Mouse (Mus musculus) neural tube, embryonic 10.5 days (tissue): ENCODE results near the gene Cbfa2t3.

ENCODE experiments used
- DNase-seq: peaks from one replicate; pipeline ENCODE4 v3.0.0-alpha.2; 2017; ENCODE audit warnings: low spot score; ENCODE audit errors: extremely low spot score

Cbfa2t3 gene

DNA sequence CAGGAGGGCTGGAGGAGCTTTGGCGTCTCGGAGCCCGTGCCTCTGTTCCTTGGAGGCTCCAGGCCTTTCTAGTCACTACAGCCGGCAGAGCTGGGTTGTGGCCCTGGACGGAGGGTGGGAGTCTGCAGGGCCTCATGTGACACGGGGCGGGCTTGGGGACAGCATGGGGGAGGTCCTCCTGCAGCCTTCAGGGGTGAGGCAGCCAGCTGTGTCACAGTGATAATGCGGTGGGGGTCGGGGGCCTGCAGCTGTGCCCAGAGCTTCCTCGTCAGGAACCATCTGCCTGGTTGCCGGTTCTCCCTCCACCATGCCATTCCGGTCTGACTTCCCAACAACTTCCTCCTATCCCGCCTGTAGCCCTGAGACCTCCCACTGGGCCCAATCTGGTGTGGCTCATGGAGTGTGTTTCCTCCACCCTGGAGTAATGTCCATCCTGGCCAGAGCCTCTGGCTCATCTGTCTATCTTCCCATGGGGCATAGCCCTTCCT lies at the start of gene Cbfa2t3:
Gene Cbfa2t3 (minus strand): TSS at position 105 of the 488 bp plus-strand sequence.
- DNase-seq, result no peak

DNA sequence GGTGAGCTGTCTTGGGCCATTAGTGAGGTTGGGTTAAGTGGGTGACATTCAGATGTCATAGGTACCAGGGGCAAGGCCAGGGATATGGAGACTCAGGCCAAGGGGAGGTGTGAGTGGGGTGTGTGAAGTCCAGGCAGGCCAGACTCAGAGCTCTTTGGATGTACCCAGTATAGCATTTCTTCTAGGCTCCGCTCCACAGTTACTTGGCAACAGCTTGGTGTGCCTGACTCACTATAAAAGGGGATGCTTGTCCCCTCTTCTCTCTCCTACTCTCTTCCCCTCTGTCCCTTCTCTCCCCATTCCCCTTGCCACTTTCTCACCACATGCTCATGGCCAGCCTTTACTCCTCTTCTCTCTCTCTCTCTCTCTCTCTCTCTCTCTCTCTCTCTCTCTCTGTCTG lies 48.9 kb upstream of the Cbfa2t3 start:
- no peak for DNase-seq

DNA sequence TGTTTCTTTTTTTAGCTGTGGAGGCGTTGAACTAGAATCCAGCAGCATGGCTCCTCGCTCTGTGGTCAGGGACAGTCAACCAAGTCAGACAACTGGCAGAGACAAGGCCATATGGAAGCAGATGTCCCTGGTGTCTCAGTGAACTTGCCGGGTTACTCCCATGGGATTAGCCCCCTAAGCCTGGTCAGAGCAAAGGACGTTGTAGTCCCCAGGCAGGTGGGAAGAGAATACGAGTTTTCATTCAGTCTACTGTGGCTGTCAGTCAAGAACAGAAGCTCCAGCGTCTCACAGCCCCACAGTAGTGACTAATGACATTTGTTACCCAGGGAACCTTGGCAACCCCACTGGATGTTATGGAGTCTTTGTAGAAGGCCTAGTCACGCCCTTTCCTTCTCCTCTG lies 47.5 kb upstream of the Cbfa2t3 start:
- no peak for DNase-seq

DNA sequence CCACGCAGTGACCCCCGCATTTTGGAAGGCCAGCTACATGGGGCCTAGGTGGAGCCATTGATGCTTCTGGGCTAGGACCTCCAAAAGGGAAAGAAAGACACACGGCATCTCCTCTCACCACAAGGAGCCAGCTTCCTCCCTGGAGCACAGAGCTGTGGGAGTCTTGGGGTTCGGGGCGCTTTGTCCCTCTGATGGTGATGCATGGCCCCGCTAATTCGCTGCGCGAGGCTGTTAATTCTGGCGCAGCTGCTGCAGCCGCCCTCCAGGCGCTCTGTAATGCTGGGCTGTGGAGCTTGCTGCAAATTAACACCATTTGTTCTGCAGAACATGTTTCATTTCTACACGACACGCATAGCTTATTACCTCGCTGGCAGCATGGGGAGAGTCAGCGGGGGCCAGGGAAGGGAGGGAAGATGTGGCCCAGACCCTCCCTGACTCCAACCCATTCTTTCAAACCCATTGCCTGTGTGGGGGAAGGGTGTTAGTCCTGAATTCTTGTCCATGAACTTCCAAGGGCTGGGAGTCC lies 46.9 kb upstream of the Cbfa2t3 start:
- DNase-seq, result peak; percentile 42

DNA sequence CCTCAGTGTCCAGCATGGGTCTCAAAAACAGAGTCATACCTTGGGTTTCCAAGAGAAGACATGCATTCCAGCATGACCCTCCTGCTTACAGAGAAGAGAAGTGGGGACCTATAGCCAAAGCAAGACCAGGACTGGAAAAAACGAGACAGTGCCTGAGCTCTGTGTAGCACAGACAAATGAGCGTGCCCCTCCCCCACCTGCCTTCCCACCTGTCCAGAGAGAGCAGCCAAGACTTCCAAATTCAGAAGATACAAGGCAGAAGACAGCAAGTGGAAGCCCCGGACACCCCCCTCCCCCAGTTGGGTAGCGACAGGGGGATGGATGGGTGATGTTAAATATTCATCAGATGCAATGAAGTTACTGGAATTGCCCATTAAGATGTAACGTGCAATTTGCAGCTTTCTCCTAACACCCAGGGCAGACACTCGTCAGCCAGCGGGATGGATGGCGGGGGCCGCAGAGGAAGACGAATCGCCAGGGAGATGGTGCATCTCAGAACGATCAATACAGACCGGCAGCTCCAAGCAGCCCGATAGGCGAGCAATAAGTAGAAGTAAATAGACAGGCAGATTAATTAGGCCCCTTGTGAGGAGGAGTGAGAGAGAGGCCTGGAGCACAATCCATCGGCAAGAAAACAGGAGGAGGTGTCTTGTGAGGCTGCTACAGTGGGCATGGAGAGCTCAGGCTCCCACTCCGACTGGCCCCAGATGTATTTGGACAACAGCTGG lies 46.3 kb upstream of the Cbfa2t3 start:
- DNase-seq, result no peak

DNA sequence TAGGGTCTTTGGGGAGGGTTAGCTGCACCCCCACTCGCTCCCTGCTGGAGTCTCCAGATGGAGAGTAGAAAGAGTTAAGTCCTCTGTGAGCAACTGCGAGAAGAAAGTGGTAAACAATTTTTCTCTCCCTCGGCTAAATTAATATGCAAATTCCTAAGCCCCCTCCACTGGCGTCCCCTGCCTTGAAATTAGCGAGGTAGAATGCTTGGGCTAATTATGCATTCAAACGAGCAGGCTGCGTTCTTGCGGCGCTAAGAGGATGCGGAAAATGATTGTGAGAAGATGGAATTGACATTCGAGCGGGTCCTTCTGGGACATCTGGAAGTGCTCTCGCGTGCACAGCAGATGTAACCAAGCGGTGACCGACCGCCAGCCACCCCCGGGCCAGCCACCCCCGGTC lies 43.6 kb upstream of the Cbfa2t3 start:
- no peak for DNase-seq

DNA sequence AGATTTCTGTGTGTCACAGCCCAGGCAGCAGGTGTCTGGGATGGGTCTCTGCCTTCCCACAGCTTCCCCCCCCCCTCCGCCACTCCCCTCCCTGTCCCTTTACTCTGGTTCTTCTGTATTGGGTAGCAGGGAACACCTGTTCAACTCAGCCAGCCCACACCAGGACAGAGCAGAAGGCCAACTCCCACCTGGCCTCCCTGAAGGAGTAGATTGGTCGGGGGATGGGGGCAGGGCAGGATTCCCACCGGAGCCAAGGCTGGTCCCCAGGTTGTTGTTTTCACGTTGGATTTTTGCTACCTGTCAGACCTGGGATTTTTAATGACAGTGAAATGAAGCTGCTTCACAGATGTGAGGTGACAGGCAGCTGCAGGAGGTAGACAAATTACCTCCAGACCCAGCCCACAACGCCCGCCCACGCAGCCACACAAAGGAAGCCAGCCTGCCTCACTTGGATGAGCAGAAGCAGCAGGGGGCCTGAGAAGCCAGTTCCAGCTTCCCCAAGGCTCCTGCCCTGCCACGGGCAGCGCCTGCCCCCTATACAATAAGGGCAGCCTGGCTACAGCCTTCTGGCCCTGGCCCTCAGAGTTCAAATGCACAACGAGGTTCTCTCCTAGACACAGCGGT lies 40.3 kb upstream of the Cbfa2t3 start:
- peak; percentile 40 for DNase-seq

DNA sequence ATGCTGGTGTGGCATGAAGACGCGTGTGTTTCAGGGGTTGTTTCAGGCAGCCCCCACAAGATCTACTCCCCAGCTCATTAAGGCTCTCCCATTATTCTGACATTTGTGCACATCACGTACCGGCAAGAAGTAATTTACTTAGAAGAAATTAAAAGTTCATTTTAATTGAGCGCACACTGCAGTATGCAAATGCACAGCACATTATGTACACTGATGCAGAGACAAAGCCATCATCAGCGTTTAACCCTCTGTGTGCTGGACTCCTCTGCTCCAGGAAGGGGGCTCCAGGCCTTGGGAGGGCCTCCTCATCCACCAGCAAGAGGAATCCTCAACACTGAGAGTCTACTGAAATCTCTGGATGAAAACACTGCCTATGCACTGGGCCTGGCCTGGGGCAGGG lies 39.0 kb upstream of the Cbfa2t3 start:
- no peak for DNase-seq

DNA sequence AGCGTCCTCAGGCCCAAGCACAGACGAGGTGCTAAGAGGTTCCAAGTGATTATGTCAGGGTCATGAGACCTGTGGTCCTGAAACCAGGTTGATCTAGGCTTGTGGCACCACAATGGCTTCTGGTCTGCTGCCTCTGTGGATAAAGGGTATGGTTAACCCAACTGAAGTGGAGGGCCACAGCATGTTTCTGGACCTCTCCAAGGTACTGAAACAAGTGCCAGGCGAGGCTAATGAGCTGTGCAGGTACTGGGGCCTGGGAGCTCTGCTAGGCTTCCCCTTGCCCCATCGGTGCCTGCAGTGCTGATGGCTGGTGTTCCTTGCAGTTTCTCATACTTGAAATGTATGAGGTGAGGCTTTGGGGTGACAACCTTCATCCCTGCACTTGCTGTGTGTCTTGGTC lies 38.2 kb upstream of the Cbfa2t3 start:
- DNase-seq, result no peak

DNA sequence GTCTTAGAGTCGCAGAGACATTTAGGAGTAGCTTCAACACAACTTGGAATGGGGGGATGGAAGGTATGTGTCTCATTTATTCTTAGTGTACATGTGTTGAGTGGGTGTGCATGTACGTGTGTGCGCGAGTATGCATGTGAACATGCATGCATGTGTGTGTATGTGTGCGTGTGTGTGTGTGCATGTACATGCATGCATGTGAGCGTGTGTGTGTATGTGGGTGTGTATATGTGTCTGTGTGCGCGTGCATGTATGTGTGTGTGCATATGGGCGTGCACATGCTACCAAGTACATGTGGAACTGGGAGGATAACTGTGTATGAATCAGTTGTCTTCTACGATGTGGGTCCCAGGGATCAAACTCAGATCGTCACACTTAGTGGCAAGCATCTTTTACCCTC lies 37.7 kb upstream of the Cbfa2t3 start:
- DNase-seq, result no peak

DNA sequence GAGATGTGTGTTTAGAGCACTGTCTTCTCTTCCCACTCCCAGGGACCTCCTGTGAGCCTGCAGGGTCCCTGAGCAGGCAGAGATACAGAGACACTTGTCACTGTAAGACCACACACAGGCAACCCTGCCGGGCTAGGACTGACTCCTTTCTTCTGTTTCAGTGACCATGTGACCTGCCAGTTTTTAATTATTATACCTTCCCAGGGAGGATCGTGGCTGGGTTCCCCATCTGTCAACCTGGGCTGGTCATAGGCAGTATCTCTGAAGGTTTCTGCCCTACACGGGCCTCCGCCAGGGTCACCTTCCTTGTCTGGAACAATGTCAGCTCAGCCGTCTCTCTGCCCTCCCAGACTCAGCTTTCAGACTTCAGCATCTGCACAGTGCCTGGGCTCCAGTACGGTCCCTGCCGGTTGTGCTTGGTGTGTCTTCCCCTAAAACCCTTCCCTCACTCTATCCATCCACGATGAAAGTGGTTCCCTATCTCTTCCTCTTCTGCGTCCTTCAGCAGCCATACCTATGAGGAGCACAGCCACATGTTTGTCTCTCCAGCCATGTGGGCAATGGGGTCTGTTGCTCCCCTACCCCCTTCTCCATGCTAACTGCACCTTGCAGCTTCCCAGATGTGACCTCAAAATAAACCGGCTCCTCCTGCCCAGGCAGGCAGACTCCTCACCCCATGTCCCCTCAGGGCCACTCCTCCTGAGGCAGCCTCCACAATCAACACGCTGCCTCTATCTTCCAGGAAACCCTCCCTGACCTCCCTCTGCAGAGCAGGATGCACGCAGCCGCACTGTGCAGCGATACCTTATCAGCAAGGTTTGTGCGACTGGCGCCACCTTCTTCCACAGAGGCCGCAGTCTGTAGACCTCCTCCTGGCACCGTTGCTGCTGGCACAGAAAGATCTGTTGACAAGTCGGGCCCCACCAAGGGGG lies 36.9 kb upstream of the Cbfa2t3 start:
- DNase-seq, result no peak

DNA sequence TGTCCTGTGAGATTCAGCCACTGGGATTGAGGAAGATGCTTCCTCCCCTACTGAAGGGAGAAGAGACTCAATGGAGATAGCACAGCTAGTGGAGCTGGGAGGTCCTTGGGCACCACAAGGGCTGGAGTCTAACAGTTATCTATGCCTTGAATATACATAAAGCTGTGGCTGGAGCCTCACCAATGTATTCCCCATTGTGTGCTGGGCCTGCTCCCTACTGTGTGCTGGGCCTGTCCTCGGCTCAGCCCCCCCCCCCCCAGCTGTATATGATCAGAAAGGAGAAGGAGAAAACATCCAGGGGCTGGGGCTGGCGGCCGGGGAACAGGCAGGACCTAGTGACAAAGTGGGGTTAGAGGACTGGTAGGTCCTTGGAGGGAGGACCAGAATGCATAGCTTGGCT lies 36.2 kb upstream of the Cbfa2t3 start:
- DNase-seq, result no peak

DNA sequence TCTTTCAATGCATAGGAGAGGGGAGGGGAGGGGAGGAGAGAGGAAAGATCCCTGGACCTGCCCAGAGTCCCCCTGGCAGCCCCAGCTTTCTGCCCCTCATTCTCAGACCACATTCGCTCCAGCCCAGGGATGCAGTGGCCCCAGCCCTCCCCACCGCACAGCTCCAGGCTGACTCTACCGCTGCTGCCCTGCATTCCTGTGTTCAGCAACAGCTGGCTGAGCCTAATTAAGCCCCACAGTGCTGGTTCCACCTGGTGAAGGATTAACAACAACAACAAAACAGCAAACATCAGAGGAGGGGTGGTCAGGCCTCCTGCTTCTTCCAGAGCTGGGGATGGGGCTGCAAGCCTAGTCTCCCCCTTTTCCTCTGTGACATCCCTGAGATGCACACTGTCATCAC lies 29.7 kb upstream of the Cbfa2t3 start:
- no peak for DNase-seq

DNA sequence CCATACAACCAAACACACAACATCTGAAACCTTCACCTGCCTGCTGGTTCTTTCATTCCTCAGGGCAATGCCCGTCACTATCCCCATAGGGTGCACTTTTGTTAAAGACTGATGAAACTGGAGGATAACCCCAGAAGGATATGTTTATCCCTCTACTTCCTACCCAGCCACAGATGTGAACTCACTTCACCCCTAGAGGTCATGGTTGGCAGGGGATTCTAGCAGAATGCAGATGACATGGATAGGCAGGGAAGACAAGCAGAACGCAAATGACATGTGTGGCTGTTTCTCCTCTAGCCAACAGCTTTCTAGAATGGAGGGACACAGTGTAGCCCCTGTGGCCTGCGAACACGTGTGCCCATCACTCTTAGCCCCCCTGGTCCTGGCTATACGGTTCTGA lies 28.5 kb upstream of the Cbfa2t3 start:
- DNase-seq, result no peak

DNA sequence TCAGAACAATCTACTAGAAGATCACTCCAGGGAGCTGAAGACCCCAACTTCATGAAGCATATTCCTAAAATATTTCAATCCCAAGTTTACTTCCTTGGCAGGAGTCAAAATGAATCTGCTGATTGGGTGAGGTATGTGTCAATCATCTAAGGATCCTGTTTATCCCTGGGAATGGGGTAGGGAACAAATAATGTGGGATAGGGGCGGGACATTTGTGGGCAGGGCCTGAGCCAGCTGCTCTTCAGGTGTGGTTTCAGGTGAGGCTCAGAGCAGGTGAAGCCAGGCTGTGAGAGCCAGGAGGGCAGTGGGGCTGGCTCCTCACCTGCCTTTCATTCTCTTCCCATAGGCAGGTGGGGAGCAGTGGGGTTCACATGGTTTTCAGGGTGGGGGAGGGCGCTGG lies 27.9 kb upstream of the Cbfa2t3 start:
- DNase-seq, result no peak

DNA sequence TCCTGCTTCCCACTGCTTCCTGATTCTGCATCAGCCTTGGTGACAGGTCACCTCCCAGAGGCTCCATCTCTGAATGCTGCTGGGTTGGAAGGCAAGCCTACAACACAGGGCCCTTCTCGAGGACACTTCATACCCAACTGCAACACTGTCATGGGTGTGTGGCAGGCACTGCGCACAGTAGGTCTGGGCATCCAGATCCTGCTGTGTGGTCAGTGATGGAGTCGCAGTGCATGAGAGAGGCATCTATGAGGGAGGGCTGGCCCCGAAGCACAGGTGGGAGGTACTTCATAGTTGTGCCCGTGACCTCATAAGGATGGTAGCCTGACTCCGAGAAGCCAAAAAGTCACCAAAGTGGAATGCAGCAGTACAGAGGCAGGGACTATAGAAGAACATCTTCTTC lies 26.3 kb upstream of the Cbfa2t3 start:
- DNase-seq, result no peak

DNA sequence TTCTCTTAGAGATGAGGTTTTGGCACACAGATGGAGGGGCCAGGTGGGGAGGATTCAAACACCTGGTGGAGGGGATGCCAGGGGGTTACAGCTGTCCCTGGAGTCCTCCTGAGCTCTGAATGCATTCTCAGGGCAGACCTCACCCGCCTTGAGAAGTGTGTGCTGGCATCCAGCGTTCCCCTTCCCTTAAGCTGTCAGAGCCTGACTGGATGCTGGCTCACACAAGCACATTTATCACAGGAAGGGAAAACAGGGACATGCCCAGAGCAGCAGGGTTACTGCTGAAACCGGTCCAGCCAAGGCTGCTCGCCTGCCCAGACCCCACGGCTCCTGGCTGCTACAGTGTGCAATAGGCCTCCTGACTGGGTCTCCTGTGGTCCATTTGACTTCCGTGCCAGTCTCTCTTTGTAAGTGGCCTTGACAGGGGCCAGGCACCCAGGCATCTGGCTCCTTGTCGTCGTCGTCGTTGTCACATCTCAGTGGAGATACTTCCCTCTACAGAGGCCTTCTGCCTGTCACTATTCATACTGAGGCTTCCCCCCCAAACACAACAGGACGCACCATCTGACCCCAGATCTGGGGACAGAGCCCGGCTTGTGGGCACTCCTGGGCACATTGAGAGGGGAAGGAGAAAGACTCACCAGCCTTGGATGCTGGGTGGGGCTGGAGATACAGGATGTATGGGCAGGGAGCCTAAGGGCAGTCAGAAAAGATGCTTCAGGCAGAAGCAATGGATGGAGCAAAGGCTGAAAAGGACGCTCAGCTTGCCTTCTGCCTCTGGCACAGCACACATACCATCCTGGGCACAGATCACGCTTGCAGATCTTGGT lies 22.1 kb upstream of the Cbfa2t3 start:
- DNase-seq, result no peak

DNA sequence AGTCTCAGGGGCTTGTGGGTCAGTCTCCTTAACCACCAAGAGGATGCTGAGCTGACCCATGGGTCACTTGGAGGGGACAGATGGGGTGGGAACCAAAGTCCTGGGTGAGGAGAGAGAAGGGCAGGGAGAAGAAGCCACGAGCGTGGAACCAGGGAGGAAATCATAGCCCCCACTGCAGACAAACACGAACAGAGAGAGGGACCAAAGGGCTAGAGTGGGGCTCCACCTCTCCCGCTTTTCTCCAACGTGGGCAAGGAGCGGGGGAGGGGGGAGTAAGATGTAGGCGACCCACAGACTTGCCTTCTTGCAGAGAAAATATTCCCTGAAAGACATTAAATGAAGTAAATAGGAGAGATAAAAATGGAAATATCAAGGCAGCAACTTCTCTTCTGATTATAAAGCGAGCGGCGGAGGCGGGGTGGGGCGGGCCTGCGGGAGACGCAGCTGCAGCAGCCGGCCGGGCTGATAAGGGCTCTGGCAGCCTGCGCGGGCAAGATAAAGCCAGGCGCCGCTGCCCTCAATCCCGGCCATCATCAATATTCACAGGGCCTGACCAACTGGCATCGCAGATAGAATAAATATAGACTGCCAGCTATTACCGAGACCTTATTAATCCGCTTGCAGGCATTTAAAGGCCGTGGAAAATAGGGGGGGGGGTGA lies 21.3 kb upstream of the Cbfa2t3 start:
- DNase-seq, result no peak

DNA sequence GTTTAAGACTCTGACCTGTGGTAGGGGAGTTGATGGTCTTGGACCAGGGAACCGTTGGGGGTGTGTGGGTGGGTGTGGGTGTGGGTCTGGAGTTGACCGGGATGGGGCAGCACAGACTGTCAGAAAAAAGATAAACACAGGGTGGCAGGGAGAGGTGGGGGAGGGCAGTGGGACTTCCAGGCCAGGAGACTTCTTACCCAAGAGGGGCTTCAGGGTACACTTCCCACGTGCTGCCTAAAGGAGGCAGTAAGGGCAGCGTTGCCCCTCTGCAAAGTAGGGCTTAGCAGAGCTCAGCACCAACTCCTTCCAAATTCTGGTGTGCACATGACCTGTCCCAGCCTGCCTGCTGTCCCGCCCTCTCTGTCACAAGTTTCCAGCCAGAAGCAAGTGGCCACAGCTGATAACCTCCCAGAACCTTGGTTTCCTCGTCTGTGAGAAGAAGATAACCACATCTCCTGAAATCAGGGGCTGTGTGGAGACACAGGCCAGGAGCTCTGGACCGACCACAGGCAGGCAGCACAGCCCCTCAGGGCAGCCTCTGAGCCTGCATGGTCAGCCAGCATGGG lies 20.7 kb upstream of the Cbfa2t3 start:
- no peak for DNase-seq
